Mouse (Mus musculus) embryonic fibroblast, embryonic 13.5 days (primary cell): ENCODE data around the gene Sepsecs. TPM values are rescaled to one million over a fixed set of nuclear protein-coding genes. Genes with fewer than 3 reads are reported as not detected.

Source experiments
- H3K27ac ChIP-seq: 2 replicates; pipeline ENCODE4 v1.5.1; 2012; ENCODE audit warnings: low read length, control low read depth, inconsistent platforms; ENCODE audit not compliant: insufficient read depth
- H3K4me1 ChIP-seq: 2 replicates; pipeline ENCODE4 v1.6.1; 2011; ENCODE audit warnings: low read length; ENCODE audit not compliant: control insufficient read depth, insufficient read depth
- H3K4me3 ChIP-seq: 2 replicates; pipeline ENCODE4 v1.5.1; 2011; ENCODE audit warnings: mild to moderate bottlenecking, control low read depth, low read length; ENCODE audit not compliant: insufficient read depth
- CTCF ChIP-seq: IDR thresholded peaks from 2 replicates; pipeline ENCODE4 v1.5.1; 2011; ENCODE audit warnings: mild to moderate bottlenecking, control low read depth, low read length, moderate library complexity, borderline replicate concordance; ENCODE audit not compliant: insufficient read depth
- POLR2A ChIP-seq: IDR thresholded peaks from 2 replicates; pipeline ENCODE4 v1.6.1; 2011; ENCODE audit warnings: low read depth, mild to moderate bottlenecking, control low read depth, low read length, moderate library complexity
- polyA plus RNA-seq: library from polyadenylated mRNA; stranded (reverse); fragments of >200 nt; gene quantifications from 2 replicates; pipeline ENCODE4 v1.2.4, GENCODE M21; 2011; ENCODE audit warnings: low read depth; ENCODE audit not compliant: missing spikeins, insufficient read length

Gene Sepsecs
- polyA plus RNA-seq, 1 experiment: 10.2 TPM

- TF ChIP-seq POLR2A: no peak
- no peak for TF ChIP-seq CTCF
- Histone ChIP-seq H3K4me1 (no peaks in the 10 kb centered on the region), H3K27ac (no peak overlapping the region), H3K4me3 (no peak overlapping the region)
Measured at GRCm38 (mm10) chr5:52652606-52653005, 16.9 kb downstream of the Sepsecs start.

- no peaks in the 10 kb centered on the region for H3K4me1 ChIP-seq
- no peak for TF ChIP-seq POLR2A
- no peak for TF ChIP-seq CTCF
- no peak overlapping the region for H3K4me3 ChIP-seq
- no peak overlapping the region for H3K27ac ChIP-seq
Measured at GRCm38 (mm10) chr5:52652086-52652485, 17.4 kb downstream of the Sepsecs start.

GRCm38 (mm10) chr5:52643947-52644840 is 25.3 kb downstream of the Sepsecs start:
- H3K4me1 ChIP-seq: no peaks in the 10 kb centered on the region
- no peak for TF ChIP-seq POLR2A
- no peak for TF ChIP-seq CTCF
- H3K27ac ChIP-seq: no peak overlapping the region
- no peak overlapping the region for H3K4me3 ChIP-seq

- Histone ChIP-seq H3K4me1 (no peaks in the 10 kb centered on the region), H3K4me3 (no peak overlapping the region), H3K27ac (no peak overlapping the region)
- no peak for TF ChIP-seq CTCF
Measured at GRCm38 (mm10) chr5:52641736-52642135, 27.8 kb downstream of the Sepsecs start.

GRCm38 (mm10) chr5:52638916-52639315 is 30.6 kb downstream of the Sepsecs start:
- no peaks in the 10 kb centered on the region for H3K4me1 ChIP-seq
- TF ChIP-seq POLR2A (no peak), CTCF (no peak)
- H3K4me3 ChIP-seq: no peak overlapping the region
- no peak overlapping the region for H3K27ac ChIP-seq

GRCm38 (mm10) chr5:52638006-52638405 is 31.5 kb downstream of the Sepsecs start:
- Histone ChIP-seq H3K4me1 (no peaks in the 10 kb centered on the region), H3K27ac (no peak overlapping the region), H3K4me3 (no peak overlapping the region)
- TF ChIP-seq POLR2A: no peak
- TF ChIP-seq CTCF: no peak

GRCm38 (mm10) chr5:52636923-52637322 is 32.6 kb downstream of the Sepsecs start:
- TF ChIP-seq CTCF: no peak
- Histone ChIP-seq H3K4me1 (no peaks in the 10 kb centered on the region), H3K27ac (no peak overlapping the region), H3K4me3 (no peak overlapping the region)

GRCm38 (mm10) chr5:52636025-52636755 is 33.3 kb downstream of the Sepsecs start:
- TF ChIP-seq CTCF (no peak), POLR2A (no peak)
- H3K4me1 ChIP-seq: no peaks in the 10 kb centered on the region
- no peak overlapping the region for H3K4me3 ChIP-seq
- H3K27ac ChIP-seq: no peak overlapping the region

- 0 out of 2 replicates have a peak, but pooled peaks cover 3% of the 10 kb centered on the region for H3K4me1 ChIP-seq
- H3K4me3 ChIP-seq: no peak overlapping the region
- H3K27ac ChIP-seq: no peak overlapping the region
- TF ChIP-seq POLR2A: no peak
- TF ChIP-seq CTCF: peak; percentile 76
Measured at GRCm38 (mm10) chr5:52634017-52634416, 35.5 kb downstream of the Sepsecs start.

GRCm38 (mm10) chr5:52630541-52630940 is 39.0 kb downstream of the Sepsecs start:
- TF ChIP-seq CTCF (no peak), POLR2A (no peak)
- Histone ChIP-seq H3K4me3 (no peak overlapping the region), H3K4me1 (0 out of 2 replicates have a peak, but pooled peaks cover 3% of the 10 kb centered on the region), H3K27ac (no peak overlapping the region)

GRCm38 (mm10) chr5:52629214-52629613 is 40.3 kb downstream of the Sepsecs start:
- no peak overlapping the region for H3K27ac ChIP-seq
- TF ChIP-seq POLR2A (no peak), CTCF (no peak)
- H3K4me1 ChIP-seq: 0 out of 2 replicates have a peak, but pooled peaks cover 3% of the 10 kb centered on the region
- H3K4me3 ChIP-seq: no peak overlapping the region
